Mouse (Mus musculus): Measurements from ENCODE around the gene Tmed2.

DNA sequence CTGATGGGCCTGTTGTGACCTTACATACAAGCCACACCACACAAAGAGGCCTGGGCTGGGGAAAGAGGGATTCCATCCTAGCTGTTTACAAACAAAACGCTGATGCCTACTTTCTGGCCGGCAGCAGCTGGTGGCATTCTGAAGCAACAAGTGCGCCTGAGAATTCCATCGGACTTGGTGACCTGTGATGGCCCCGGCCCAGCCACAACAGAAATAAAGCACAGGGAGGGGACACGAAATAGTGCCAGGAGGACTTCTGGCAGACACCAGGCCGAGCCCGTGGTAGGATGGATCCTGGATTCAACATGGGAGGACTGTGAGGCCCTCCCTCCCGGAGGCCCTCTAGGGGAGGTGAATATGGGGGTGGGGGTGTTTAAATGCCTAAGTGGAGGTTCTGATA lies 11.7 kb upstream of the Tmed2 start:
- TF ChIP-seq GATA1 (IDR thresholded peaks at IDR 0.05; ENCODE audit: low read length) (no peak), TAL1 (IDR thresholded peaks at IDR 0.05; ENCODE audit: low read length) (no peak)
